Mouse (Mus musculus) kidney, postnatal 0 days (tissue): Measurements from ENCODE around the gene Gm3187. TPM values are rescaled to one million over a fixed set of nuclear protein-coding genes. Genes with fewer than 3 reads are reported as not detected.
"Not testable (repeated sequence)": the region's sequence is repeated elsewhere in the genome, so short reads cannot be mapped to it uniquely, and the experiment has no call there.

Source experiments
- ATAC-seq: fragments of 200-750 bp; cut with Nextera tagmentation; replicated peaks from 2 replicates; pipeline ENCODE4 v1.8.0; 2017; ENCODE audit warnings: low read depth, moderate number of reproducible peaks, moderate TSS enrichment, moderate library complexity; ENCODE audit not compliant: low FRiP score
- DNase-seq: peaks from one replicate; pipeline ENCODE4 v3.0.0-alpha.2; 2016; ENCODE audit warnings: low spot score
- H3K27ac ChIP-seq: fragments of 300-500 bp; sonication (generic); 2 replicates; pipeline ENCODE4 v1.5.1; 2014; ENCODE audit warnings: mild to moderate bottlenecking
- H3K27me3 ChIP-seq: fragments of 300-500 bp; sonication (generic); 2 replicates; pipeline ENCODE4 v1.6.1; 2014; ENCODE audit warnings: low read length, mixed read lengths; ENCODE audit not compliant: insufficient read depth
- H3K36me3 ChIP-seq: fragments of 300-500 bp; sonication (generic); 2 replicates; pipeline ENCODE4 v1.6.1; 2014; ENCODE audit warnings: low read length, mixed read lengths; ENCODE audit not compliant: insufficient read depth
- H3K4me1 ChIP-seq: fragments of 300-500 bp; sonication (generic); replicated peaks from 2 replicates; pipeline ENCODE4 v1.6.1; 2014; ENCODE audit warnings: antibody characterized with exemption, low read length, mixed read lengths; ENCODE audit not compliant: insufficient read depth
- H3K4me2 ChIP-seq: fragments of 300-500 bp; sonication (generic); 2 replicates; pipeline ENCODE4 v1.6.1; 2014; ENCODE audit warnings: mild to moderate bottlenecking, low read length, moderate library complexity, mixed read lengths
- H3K4me3 ChIP-seq: fragments of 300-500 bp; sonication (generic); replicated peaks from 2 replicates; pipeline ENCODE4 v1.5.1; 2014; ENCODE audit warnings: low read depth, low read length
- H3K9ac ChIP-seq: fragments of 300-500 bp; sonication (generic); 2 replicates; pipeline ENCODE4 v1.6.1; 2014; ENCODE audit warnings: low read depth, low read length
- H3K9me3 ChIP-seq: fragments of 300-500 bp; sonication (generic); replicated peaks from 2 replicates; pipeline ENCODE4 v1.6.1; 2016; ENCODE audit warnings: low read length, inconsistent platforms, mixed read lengths
- WGBS: fragments of 180-500 bp; shearing (Covaris S2); extraction: QIAGEN DNeasy Blood & Tissue Kit; methylation state at CpG from one replicate; pipeline ENCODE4 v1.1.7; 2014; 5-methylcytosine and 5-hydroxymethylcytosine counted together
- polyA plus RNA-seq: library from polyadenylated mRNA; unstranded; fragments of >200 nt; fragmentation: Nextera tagmentation; extraction: Ambion mirVana; gene quantifications from 2 replicates; pipeline ENCODE4 v1.2.1, GENCODE M21; 2015

Gm3187 gene
- not detected in 2 replicates for polyA plus RNA-seq

DNA sequence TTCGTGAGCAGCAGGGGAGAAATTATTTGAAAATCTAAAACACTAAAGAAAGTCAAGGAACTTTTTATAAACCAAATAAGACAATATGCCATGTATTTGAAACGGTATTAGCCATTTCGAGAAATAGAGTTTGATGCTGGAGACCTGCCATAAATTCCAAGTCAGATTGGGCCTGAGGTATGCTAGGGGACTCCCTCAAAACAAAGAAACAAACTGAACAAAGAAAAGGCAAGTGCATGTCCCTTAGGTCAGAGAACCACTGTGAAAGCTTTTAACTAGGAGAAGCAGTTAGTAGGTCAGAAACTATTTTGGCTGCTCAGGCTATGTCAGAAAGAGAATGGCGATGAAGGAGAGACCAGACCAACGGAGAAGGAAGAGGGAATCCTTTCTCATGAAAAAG is at the start of gene Gm3187:
Gene Gm3187 (plus strand): TSS at position 301 of the 400 bp plus-strand sequence.
- 80% methylated on average over 4 of the region's 5 CpGs for WGBS
- H3K9ac ChIP-seq, DNase-seq, ATAC-seq, H3K9me3 ChIP-seq, H3K27ac ChIP-seq, H3K4me1 ChIP-seq, H3K36me3 ChIP-seq, H3K27me3 ChIP-seq, H3K4me3 ChIP-seq, H3K4me2 ChIP-seq: not testable (repeated sequence)

DNA sequence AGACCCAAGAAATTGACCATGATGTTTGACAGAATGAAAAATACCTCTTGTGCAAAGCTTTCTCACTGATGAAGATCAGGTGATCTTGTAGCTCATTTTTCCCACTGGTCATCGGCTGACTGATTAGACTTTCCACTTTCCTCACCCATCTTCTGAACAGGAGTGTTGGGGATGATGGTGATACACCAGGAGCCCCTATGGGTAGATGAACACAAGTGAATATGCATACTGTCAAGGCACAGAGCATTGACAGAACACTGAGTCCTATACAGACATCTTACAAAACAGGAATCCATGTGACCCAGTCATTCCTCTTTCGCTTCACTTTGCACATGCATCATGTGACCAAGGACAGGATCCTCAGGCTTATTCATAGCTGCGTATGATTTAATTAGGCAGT is 28.6 kb upstream of the Gm3187 start, which contains the start of gene Gm3194:
Gene Gm3194 (minus strand): TSS at position 101 of the 400 bp plus-strand sequence.
- not testable (repeated sequence) for H3K9me3 ChIP-seq, H3K4me2 ChIP-seq, H3K27me3 ChIP-seq, H3K36me3 ChIP-seq, DNase-seq, H3K4me3 ChIP-seq, ATAC-seq, H3K4me1 ChIP-seq, H3K27ac ChIP-seq, H3K9ac ChIP-seq
- no CpG with 5 or more reads among the region's 3 CpGs for WGBS

GRCm38 (mm10) chr14:5460469-5460868 is 23.5 kb upstream of the Gm3187 start:
- DNase-seq, H3K27ac ChIP-seq, H3K9me3 ChIP-seq, H3K4me1 ChIP-seq, H3K4me3 ChIP-seq, H3K4me2 ChIP-seq, H3K9ac ChIP-seq, H3K27me3 ChIP-seq, ATAC-seq, H3K36me3 ChIP-seq: not testable (repeated sequence)
- WGBS = no CpG with 5 or more reads among the region's 19 CpGs

- H3K27ac ChIP-seq, H3K9me3 ChIP-seq, H3K4me3 ChIP-seq, H3K4me2 ChIP-seq, H3K9ac ChIP-seq, H3K4me1 ChIP-seq, DNase-seq, H3K27me3 ChIP-seq, ATAC-seq, H3K36me3 ChIP-seq: not testable (repeated sequence)
- WGBS = no CpG with 5 or more reads among the region's 3 CpGs
Observed at GRCm38 (mm10) chr14:5477730-5478129, 6.3 kb upstream of the Gm3187 start, which contains the start of gene Gm8246. Gm8246 (minus strand) TSS chr14:5477830.

- H3K4me3 ChIP-seq, H3K36me3 ChIP-seq, H3K9me3 ChIP-seq, H3K9ac ChIP-seq, H3K27ac ChIP-seq, H3K4me2 ChIP-seq, DNase-seq, ATAC-seq, H3K4me1 ChIP-seq, H3K27me3 ChIP-seq: not testable (repeated sequence)
- no CpG with 5 or more reads among the region's 35 CpGs for WGBS
Observed at GRCm38 (mm10) chr14:5501374-5501773, 17.4 kb downstream of the Gm3187 start, which contains the start of gene Gm3488. Gm3488 (plus strand) TSS chr14:5501674.

- H3K4me2 ChIP-seq, H3K9ac ChIP-seq, H3K27me3 ChIP-seq, H3K27ac ChIP-seq, H3K9me3 ChIP-seq, H3K4me1 ChIP-seq, H3K4me3 ChIP-seq, ATAC-seq, DNase-seq, H3K36me3 ChIP-seq: not testable (repeated sequence)
- WGBS = no CpG with 5 or more reads among the region's 2 CpGs
Observed at GRCm38 (mm10) chr14:5538196-5538595, 54.2 kb downstream of the Gm3187 start, which contains the start of gene Gm3532. Gm3532 (plus strand) TSS chr14:5538496.

Other genes starting within 250 kb of the Gm3187 start
- not detected in 2 replicates for gene Gm3526, start 223.6 kb upstream of the Gm3187 start, polyA plus RNA-seq
- not detected in 2 replicates for gene Gm3542, start 149.3 kb upstream of the Gm3187 start, polyA plus RNA-seq
- 0.15 and 0.21 TPM in 2 replicates for gene Gm3500, start 95.2 kb upstream of the Gm3187 start, polyA plus RNA-seq
- 0.50 and 0.60 TPM in 2 replicates for gene Gm3194, start 28.7 kb upstream of the Gm3187 start, polyA plus RNA-seq
- not detected in 2 replicates for gene Gm8246, start 6.4 kb upstream of the Gm3187 start, polyA plus RNA-seq
- 0.50 and 0.59 TPM in 2 replicates for gene Gm3488, start 17.5 kb downstream of the Gm3187 start, polyA plus RNA-seq
- gene Gm3532, start 54.3 kb downstream of the Gm3187 start, polyA plus RNA-seq = not detected in 2 replicates
- not detected in 2 replicates for gene Gm8265, start 148.8 kb downstream of the Gm3187 start, polyA plus RNA-seq
- not detected in 2 replicates for gene Gm9603, start 203.2 kb downstream of the Gm3187 start, polyA plus RNA-seq